Mouse (Mus musculus) retina, adult 2 months (tissue): ENCODE measurements around the gene Esp6.
"Not testable (repeated sequence)": the region's sequence is repeated elsewhere in the genome, so short reads cannot be mapped to it uniquely, and the experiment has no call there.

Source experiments
- DNase-seq: peaks from one replicate; pipeline ENCODE4 v3.0.0-alpha.2; 2012; ENCODE audit warnings: low read depth, low spot score

Gene Esp6

GRCm38 (mm10) chr17:40561207-40561606, at the start of gene Esp6:
Esp6 (plus strand) TSS chr17:40561507.
- no peak for DNase-seq

GRCm38 (mm10) chr17:40519818-40520217, 41.5 kb upstream of the Esp6 start, which contains the start of gene Esp8:
Esp8 (plus strand) TSS chr17:40520022.
- no peak for DNase-seq

- DNase-seq: no peak
These were observed 31.5 kb upstream of the Esp6 start for GRCm38 (mm10) chr17:40529813-40530212.

GRCm38 (mm10) chr17:40531147-40531546, 30.2 kb upstream of the Esp6 start:
- DNase-seq: no peak

GRCm38 (mm10) chr17:40547005-40547404, 14.3 kb upstream of the Esp6 start:
- not testable (repeated sequence) for DNase-seq

- no peak for DNase-seq
These were observed 7.8 kb upstream of the Esp6 start for GRCm38 (mm10) chr17:40553470-40553869.

- DNase-seq: not testable (repeated sequence)
These were observed 22.6 kb downstream of the Esp6 start for GRCm38 (mm10) chr17:40583906-40584305.

- DNase-seq: no peak
These were observed 30.0 kb downstream of the Esp6 start for GRCm38 (mm10) chr17:40591297-40591696.

- no peak for DNase-seq
These were observed 37.0 kb downstream of the Esp6 start, which contains the start of gene Esp4 for GRCm38 (mm10) chr17:40598294-40598693. Esp4 (plus strand) TSS chr17:40598594.
